Mouse (Mus musculus): Measurements from ENCODE around the gene Aig1.

DNA sequence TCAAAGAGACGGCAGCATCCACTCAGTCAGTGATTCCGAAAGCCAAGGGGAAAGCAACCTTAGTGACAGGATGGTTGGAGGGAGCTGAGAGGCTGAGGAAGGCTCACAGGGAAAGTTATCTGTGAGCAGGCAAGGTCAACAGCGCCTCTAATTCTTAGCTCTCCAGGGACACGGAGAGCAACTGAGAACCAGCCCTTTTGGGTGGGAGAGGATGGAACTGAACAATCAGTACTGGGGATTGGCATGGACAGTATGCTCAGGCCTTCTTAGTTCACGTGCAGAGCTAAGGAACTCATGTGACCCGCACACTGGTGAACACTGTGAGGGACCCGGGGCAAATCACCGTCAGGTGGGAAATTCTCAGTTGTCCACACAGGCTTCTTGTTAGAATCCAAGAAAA is 183.4 kb downstream of the Aig1 start:
- TF ChIP-seq CTCF (IDR thresholded peaks at IDR 0.05; ENCODE audit: control insufficient read depth, insufficient read depth, low read length) = no peak
- TF ChIP-seq POLR2A (IDR thresholded peaks at IDR 0.05; ENCODE audit: borderline replicate concordance, control insufficient read depth, low read depth, low read length) = no peak
